Mouse (Mus musculus): ENCODE data around the gene Adcy6. TPM values are rescaled to one million over a fixed set of nuclear protein-coding genes. Genes with fewer than 3 reads are reported as not detected.

Adcy6 gene
- total RNA-seq, 2 experiments from 2014 or later = 19.0 to 32.3 TPM

GRCm38 (mm10) chr15:98557186-98557585 is 52.7 kb downstream of the Adcy6 start:
- no peak for DNase-seq

- DNase-seq = peak; percentile 50
Observed at GRCm38 (mm10) chr15:98555881-98556280, 54.0 kb downstream of the Adcy6 start.

- DNase-seq = no peak
Observed at GRCm38 (mm10) chr15:98552758-98553157, 57.1 kb downstream of the Adcy6 start.

GRCm38 (mm10) chr15:98546843-98547242 is 63.0 kb downstream of the Adcy6 start:
- no peak for DNase-seq

GRCm38 (mm10) chr15:98545151-98545550 is 64.7 kb downstream of the Adcy6 start:
- DNase-seq = no peak

GRCm38 (mm10) chr15:98543341-98543740 is 66.5 kb downstream of the Adcy6 start:
- DNase-seq = no peak

GRCm38 (mm10) chr15:98541064-98541463 is 68.8 kb downstream of the Adcy6 start:
- no peak for DNase-seq

Other genes with a start within 250 kb of the Adcy6 start
- gene Olfr283, start 229.1 kb downstream of the Adcy6 start, total RNA-seq (2021) = not detected
- gene Olfr282, start 178.9 kb downstream of the Adcy6 start, total RNA-seq (2021) = not detected
- not detected for gene Olfr281, start 157.5 kb downstream of the Adcy6 start, total RNA-seq (2021)
- gene OR5BS1P, start 140.2 kb downstream of the Adcy6 start, total RNA-seq (2021) = not detected
- gene Lalba, start 127.4 kb downstream of the Adcy6 start, total RNA-seq (2021) = not detected
- not detected for gene Olfr279, start 117.7 kb downstream of the Adcy6 start, total RNA-seq (2021)
- 10 to 100 TPM; 55.8 to 57.9 TPM for gene Kansl2, start 75.8 kb downstream of the Adcy6 start, total RNA-seq (2021)
- 10 to 100 TPM; 17.3 to 21.1 TPM for gene Ccnt1, start 39.2 kb downstream of the Adcy6 start, total RNA-seq (2021)
- gene 4930415O20Rik, start 39.1 kb downstream of the Adcy6 start, total RNA-seq (2021) = under 1 TPM in 1 of 2 experiments, not detected in 1; 0.74 TPM
- gene Cacnb3, start 20.8 kb upstream of the Adcy6 start, total RNA-seq (2021) = 1 to 10 TPM; 3.4 to 4.1 TPM
- gene Ddx23, start 52.8 kb upstream of the Adcy6 start, total RNA-seq (2021) = 10 to 100 TPM; 53.1 to 56.8 TPM
- 1 to 10 TPM in 1 of 2 experiments, under 1 TPM in 1; 0.40 to 1.0 TPM for gene Rnd1, start 67.4 kb upstream of the Adcy6 start, total RNA-seq (2021)
- not detected for gene Ccdc65, start 98.1 kb upstream of the Adcy6 start, total RNA-seq (2021)
- gene Fkbp11, start 118.1 kb upstream of the Adcy6 start, total RNA-seq (2021) = 1 to 10 TPM; 2.7 to 3.5 TPM
- gene Arf3, start 153.1 kb upstream of the Adcy6 start, total RNA-seq (2021) = 10 to 100 TPM in 1 of 2 experiments, 1 to 10 TPM in 1; 8.3 to 10.4 TPM
- gene Wnt10b, start 168.1 kb upstream of the Adcy6 start, total RNA-seq (2021) = 1 to 10 TPM in 1 of 2 experiments, under 1 TPM in 1; 0.79 to 1.7 TPM
- not detected for gene Wnt1, start 179.8 kb upstream of the Adcy6 start, total RNA-seq (2021)
- gene Ddn, start 199.4 kb upstream of the Adcy6 start, total RNA-seq (2021) = under 1 TPM; 0.38 to 0.74 TPM
- 10 to 100 TPM; 43.6 to 43.9 TPM for gene Prkag1, start 221.4 kb upstream of the Adcy6 start, total RNA-seq (2021)

All from gastrocnemius, postnatal 25 days (tissue).